Mouse (Mus musculus): ENCODE results near the gene Adcy1. TPM values are rescaled to one million over a fixed set of nuclear protein-coding genes. Genes with fewer than 3 reads are reported as not detected.

Gene Adcy1
- polyA plus RNA-seq, 1 experiment from 2014 or later: 0.89 TPM

DNA sequence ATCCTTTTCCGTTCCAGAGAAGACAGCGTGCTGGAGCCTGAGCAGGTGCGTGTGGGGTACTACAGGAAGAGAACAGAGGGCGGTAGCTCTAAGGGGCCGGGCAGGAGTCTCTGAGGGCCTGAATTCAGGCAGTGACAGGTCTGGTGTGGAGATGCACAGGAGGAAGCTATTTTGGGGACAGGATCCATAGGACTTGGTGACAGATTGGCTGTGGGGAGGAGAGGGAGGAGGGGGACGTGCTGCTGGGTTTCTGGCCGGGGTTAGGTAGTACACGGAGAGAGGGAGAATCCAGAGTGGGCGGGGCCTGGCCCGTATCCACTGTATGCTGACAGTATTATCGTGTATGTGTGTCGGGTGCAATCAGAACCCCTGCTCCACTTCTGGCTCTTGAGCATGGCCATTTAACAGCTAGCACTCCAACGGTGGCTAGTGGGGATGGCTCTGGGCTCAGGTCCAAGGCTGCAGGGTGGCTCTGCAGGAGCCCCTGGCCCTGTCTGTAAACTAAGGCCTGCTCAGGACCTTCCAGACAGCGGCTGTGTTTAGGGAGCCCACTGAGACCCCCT is 7.8 kb upstream of the Adcy1 start:
- no peak overlapping the region for H3K4me3 ChIP-seq (replicated peaks)
- H3K4me2 ChIP-seq: peak overlapping the region; percentile 36
- 29% methylated on average over 14 of the region's 14 CpGs for WGBS
- peak; percentile 78 for ATAC-seq (ENCODE audit: insufficient number of reproducible peaks, insufficient read depth, low FRiP score, low TSS enrichment, low read depth)
- no peak overlapping the region for H3K27ac ChIP-seq
- no peaks in the 10 kb centered on the region for H3K36me3 ChIP-seq
- peaks cover 61% of the 10 kb centered on the region for H3K27me3 ChIP-seq
- no peaks in the 10 kb centered on the region for H3K9me3 ChIP-seq
- no peak overlapping the region for H3K9ac ChIP-seq (replicated peaks)
- H3K4me1 ChIP-seq (replicated peaks): peaks cover 14% of the 10 kb centered on the region

DNA sequence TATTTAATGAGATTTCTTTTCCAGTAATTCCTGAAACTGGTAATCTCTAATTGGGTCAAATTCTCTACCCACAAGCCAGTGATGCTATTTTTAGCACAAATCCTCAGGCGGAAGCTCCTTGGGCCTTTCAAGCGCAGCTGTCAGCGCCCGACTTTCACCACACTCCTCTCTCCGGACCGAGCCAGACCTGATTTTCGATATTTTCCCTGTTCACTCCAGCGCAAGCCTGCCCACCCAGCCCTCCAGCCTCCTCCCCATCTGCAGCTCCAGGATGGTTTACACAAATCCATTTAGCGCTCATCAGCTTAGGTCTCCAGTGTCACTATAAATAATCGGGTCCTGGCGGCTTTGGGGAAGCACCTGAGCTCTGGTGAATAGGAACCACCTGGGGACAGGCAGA is 7.2 kb upstream of the Adcy1 start:
- WGBS: 11% methylated on average over 11 of the region's 11 CpGs
- H3K9ac ChIP-seq (replicated peaks): no peak overlapping the region
- no peaks in the 10 kb centered on the region for H3K36me3 ChIP-seq
- H3K27ac ChIP-seq: no peak overlapping the region
- peaks cover 67% of the 10 kb centered on the region for H3K27me3 ChIP-seq
- no peaks in the 10 kb centered on the region for H3K9me3 ChIP-seq
- peaks cover 14% of the 10 kb centered on the region for H3K4me1 ChIP-seq (replicated peaks)
- H3K4me3 ChIP-seq (replicated peaks): no peak overlapping the region
- peak; percentile 53; the same call in 1 of the 2 replicates for ATAC-seq (ENCODE audit: insufficient number of reproducible peaks, insufficient read depth, low FRiP score, low TSS enrichment, low read depth)
- peak overlapping the region; percentile 36; the same call in 1 of the 2 replicates for H3K4me2 ChIP-seq

DNA sequence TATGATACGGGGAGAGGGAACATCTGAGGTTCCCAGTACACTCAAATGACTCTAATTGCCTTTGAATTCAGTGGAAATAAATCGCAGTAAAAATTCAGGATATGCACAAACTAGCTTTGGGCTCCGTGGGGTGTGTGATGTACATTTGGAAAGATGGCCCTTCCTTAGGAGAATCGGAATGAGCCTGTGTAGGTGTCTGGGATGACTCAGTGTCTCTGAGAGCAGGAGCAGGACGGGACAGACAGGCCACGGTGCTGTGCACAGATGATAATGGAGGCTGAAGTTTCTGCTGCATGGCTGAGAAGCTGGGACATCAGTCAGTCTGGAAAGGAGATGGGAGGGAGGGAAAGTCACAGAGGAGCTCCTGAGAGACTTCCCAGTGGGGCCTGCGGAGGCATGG is 5.5 kb upstream of the Adcy1 start:
- H3K4me3 ChIP-seq (replicated peaks): no peak overlapping the region
- H3K4me2 ChIP-seq: no peak overlapping the region
- ATAC-seq (ENCODE audit: insufficient number of reproducible peaks, insufficient read depth, low FRiP score, low TSS enrichment, low read depth): no peak
- WGBS: 81% methylated on average over 7 of the region's 7 CpGs
- peaks cover 14% of the 10 kb centered on the region for H3K4me1 ChIP-seq (replicated peaks)
- no peaks in the 10 kb centered on the region for H3K9me3 ChIP-seq
- no peaks in the 10 kb centered on the region for H3K36me3 ChIP-seq
- H3K27ac ChIP-seq: no peak overlapping the region
- peaks cover 83% of the 10 kb centered on the region for H3K27me3 ChIP-seq
- H3K9ac ChIP-seq (replicated peaks): no peak overlapping the region

DNA sequence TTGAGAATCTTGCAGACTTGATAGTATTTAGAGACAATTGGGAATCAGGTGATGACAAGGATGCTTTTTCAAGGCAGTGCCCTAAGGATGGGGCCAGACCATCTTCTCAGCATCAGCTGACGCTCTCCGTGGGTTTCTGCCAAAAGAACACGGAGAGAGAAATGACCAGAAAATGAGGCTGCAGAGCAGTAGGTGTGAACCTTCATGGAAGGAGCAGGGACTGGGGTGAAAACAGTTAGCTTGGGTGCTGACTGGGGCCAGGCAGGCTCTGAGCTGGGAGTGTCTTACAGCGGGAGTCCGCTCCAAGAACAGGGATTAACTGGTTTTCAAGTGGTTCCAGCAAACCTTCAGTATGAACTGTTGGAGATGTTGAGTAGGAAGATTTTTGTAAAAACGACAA is 1.3 kb upstream of the Adcy1 start:
- Histone ChIP-seq H3K4me3 (replicated peaks) (no peak overlapping the region), H3K27me3 (peaks cover 95% of the 10 kb centered on the region), H3K4me1 (replicated peaks) (peaks cover 23% of the 10 kb centered on the region), H3K9me3 (no peaks in the 10 kb centered on the region), H3K36me3 (no peaks in the 10 kb centered on the region), H3K4me2 (no peak overlapping the region), H3K9ac (replicated peaks) (no peak overlapping the region), H3K27ac (no peak overlapping the region)
- 40% methylated on average over 6 of the region's 6 CpGs for WGBS
- no peak for ATAC-seq (ENCODE audit: insufficient number of reproducible peaks, insufficient read depth, low FRiP score, low TSS enrichment, low read depth)

DNA sequence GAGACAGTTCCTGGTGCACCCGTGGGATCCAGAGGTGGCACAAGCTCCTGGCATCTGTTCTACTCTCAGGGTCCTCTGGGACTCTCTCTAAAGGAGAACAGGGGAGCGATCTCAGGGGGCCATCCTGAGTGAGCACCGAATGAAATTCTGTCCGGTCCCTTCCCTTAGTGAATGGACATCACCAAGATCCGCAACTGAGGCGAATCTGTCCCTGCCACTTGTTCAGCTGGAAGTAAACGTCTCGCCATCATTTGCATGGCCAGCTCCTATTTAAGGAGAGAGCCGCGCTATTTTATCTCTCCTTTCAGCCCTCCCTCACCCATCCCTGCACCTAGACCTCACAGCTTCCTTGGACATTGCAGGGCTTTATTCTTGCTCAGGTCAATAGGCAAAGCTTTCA is 723 bp upstream of the Adcy1 start:
- no peak overlapping the region; the same call in 1 of the 2 replicates for H3K9ac ChIP-seq (replicated peaks)
- no peak overlapping the region for H3K27ac ChIP-seq
- peaks cover 23% of the 10 kb centered on the region for H3K4me1 ChIP-seq (replicated peaks)
- WGBS: 12% methylated on average over 10 of the region's 10 CpGs
- no peaks in the 10 kb centered on the region for H3K9me3 ChIP-seq
- peak overlapping the region; percentile 79 for H3K4me2 ChIP-seq
- peaks cover 95% of the 10 kb centered on the region for H3K27me3 ChIP-seq
- no peak for ATAC-seq (ENCODE audit: insufficient number of reproducible peaks, insufficient read depth, low FRiP score, low TSS enrichment, low read depth)
- H3K4me3 ChIP-seq (replicated peaks): peak overlapping the region; percentile 57
- no peaks in the 10 kb centered on the region for H3K36me3 ChIP-seq

DNA sequence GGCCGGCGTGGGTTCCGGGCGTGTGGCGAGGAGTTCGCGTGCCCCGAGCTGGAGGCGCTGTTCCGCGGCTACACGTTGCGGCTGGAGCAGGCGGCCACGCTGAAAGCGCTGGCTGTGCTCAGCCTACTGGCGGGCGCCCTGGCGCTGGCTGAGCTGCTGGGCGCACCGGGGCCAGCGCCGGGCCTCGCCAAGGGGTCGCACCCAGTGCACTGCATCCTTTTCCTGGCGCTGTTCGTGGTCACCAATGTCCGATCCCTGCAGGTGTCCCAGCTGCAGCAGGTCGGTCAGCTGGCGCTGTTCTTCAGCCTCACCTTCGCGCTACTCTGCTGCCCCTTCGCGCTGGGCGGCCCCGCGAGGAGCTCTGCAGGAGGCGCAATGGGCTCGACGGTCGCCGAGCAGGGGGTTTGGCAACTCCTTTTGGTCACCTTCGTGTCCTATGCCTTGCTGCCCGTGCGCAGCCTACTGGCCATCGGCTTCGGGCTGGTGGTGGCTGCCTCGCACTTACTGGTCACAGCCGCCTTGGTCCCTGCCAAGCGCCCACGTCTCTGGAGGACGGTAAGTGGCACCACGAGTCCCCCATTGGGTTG is 485 bp downstream of the Adcy1 start:
- Histone ChIP-seq H3K4me2 (peak overlapping the region; percentile 92), H3K4me1 (replicated peaks) (peaks cover 23% of the 10 kb centered on the region), H3K9me3 (no peaks in the 10 kb centered on the region), H3K4me3 (replicated peaks) (peak overlapping the region; percentile 57), H3K36me3 (no peaks in the 10 kb centered on the region), H3K27me3 (peaks cover 94% of the 10 kb centered on the region), H3K9ac (replicated peaks) (peak overlapping the region; percentile 60), H3K27ac (no peak overlapping the region)
- WGBS: under 1% methylated on average over 52 of the region's 53 CpGs
- peak; percentile 53 for ATAC-seq (ENCODE audit: insufficient number of reproducible peaks, insufficient read depth, low FRiP score, low TSS enrichment, low read depth)

DNA sequence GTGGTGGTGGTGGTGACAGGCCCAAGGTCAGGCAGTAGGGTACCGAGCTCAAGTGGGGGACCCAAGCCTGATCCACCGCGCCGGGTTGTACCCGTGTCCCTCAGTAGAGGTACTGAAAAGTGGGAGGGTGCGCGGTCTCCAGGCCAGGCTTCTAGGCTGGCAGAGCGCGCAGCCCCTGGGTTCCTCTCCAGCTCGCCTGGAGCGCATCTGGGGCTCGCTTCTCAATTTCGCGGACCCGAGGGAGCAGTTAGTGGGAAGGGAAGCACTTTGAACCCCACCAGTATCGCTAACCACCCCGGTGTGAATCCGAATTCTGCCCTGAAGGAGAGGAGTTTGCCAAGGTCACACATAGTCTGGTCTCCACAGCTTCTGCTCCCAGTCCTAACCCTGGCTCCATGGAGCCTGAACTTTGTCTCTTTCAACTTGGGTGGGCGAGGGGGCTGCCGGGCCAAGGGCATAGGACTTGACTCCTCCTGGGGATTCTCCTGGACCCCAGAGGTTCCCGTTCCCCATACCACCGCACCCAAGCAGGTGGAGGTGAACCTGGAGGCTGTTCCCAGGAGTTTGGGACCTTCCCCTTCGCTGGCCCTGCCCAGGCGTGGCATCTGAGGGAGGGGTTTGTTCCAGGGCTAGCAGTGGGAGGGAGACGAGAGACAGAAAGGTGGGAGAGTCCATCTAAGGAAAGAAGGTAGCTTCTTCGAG is 1.3 kb downstream of the Adcy1 start:
- no peak overlapping the region for H3K9ac ChIP-seq (replicated peaks)
- H3K4me1 ChIP-seq (replicated peaks): peaks cover 23% of the 10 kb centered on the region
- peak overlapping the region; percentile 92 for H3K4me2 ChIP-seq
- H3K36me3 ChIP-seq: no peaks in the 10 kb centered on the region
- no peak overlapping the region for H3K27ac ChIP-seq
- WGBS: under 1% methylated on average over 26 of the region's 26 CpGs
- peaks cover 86% of the 10 kb centered on the region for H3K27me3 ChIP-seq
- H3K4me3 ChIP-seq (replicated peaks): peak overlapping the region; percentile 57
- ATAC-seq (ENCODE audit: insufficient number of reproducible peaks, insufficient read depth, low FRiP score, low TSS enrichment, low read depth): no peak
- no peaks in the 10 kb centered on the region for H3K9me3 ChIP-seq

DNA sequence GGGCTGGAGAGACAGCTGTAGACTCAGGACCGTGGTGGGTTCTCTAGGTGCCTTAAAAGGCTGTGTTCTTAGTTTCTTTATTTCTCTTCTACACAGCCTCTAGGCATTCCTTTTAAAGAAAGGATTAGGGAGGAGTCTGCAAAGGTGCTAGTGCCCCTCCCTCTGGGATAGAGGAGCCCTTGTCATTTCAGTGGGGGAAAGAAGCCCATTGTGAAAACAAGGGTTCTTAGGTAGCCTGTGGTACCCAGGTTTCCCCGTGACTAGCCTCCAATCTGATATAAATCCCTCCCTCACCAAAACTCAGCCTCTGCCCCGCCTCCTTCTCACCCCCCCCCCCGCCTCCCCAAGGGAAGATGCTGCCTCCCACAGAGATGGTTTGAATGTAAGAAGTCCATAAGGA is 2.1 kb downstream of the Adcy1 start:
- 3% methylated on average over 4 of the region's 4 CpGs for WGBS
- no peaks in the 10 kb centered on the region for H3K9me3 ChIP-seq
- peak overlapping the region; percentile 57; the same call in 1 of the 2 replicates for H3K4me3 ChIP-seq (replicated peaks)
- H3K36me3 ChIP-seq: no peaks in the 10 kb centered on the region
- H3K4me1 ChIP-seq (replicated peaks): peaks cover 23% of the 10 kb centered on the region
- no peak overlapping the region for H3K27ac ChIP-seq
- no peak for ATAC-seq (ENCODE audit: insufficient number of reproducible peaks, insufficient read depth, low FRiP score, low TSS enrichment, low read depth)
- H3K4me2 ChIP-seq: 0 out of 2 replicates have a peak overlapping the region, but pooled peaks have one; percentile 92
- H3K27me3 ChIP-seq: peaks cover 79% of the 10 kb centered on the region
- H3K9ac ChIP-seq (replicated peaks): no peak overlapping the region

DNA sequence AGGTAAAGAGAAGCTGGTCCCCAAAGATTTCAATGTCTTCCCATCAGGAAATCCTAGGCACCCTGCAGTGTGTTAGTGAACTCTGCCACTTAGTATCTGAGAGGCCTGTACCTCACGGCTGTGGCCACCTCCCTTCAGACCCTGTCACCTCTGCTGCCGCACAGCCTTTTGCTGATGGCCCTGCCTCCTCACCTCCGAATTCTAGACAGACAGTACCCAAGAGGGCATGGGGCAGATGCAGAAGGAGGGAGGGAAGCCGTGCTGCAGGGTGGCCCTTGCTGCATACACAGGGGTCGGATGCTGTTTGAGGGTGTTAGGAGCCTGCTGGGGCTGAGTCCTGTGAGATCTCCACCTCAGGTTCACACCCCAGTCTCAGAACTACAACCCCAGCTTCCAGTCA is 2.6 kb downstream of the Adcy1 start:
- WGBS: 26% methylated on average over 5 of the region's 5 CpGs
- H3K9me3 ChIP-seq: no peaks in the 10 kb centered on the region
- H3K27me3 ChIP-seq: peaks cover 74% of the 10 kb centered on the region

DNA sequence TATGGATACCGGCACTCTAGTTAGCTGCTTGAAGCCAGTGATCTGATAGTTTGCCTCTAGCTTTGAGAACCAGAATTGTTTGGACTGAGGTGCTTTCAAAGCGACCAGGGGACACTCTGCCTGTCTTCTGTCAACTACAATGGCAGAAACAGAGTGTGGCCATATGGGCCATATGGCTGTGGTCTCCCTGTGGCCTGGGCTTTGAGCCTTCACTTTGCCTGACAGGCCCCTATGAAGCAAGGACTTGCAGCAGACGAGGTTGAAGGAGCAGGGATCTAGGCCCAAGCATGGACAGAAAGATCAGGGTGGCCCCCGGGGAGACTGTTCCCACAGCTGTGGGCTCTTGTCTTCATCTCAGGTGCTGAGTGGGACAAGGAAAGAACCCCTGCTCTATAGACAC is 4.0 kb downstream of the Adcy1 start:
- Histone ChIP-seq H3K9ac (replicated peaks) (no peak overlapping the region), H3K4me2 (no peak overlapping the region), H3K36me3 (no peaks in the 10 kb centered on the region), H3K9me3 (no peaks in the 10 kb centered on the region), H3K4me1 (replicated peaks) (peaks cover 28% of the 10 kb centered on the region), H3K27me3 (peaks cover 66% of the 10 kb centered on the region), H3K27ac (no peak overlapping the region), H3K4me3 (replicated peaks) (no peak overlapping the region)
- no peak for ATAC-seq (ENCODE audit: insufficient number of reproducible peaks, insufficient read depth, low FRiP score, low TSS enrichment, low read depth)
- WGBS: 60% methylated on average over 4 of the region's 4 CpGs

More for the DNA sequence above, 2.6 kb downstream of the Adcy1 start:
- H3K27ac ChIP-seq: no peak overlapping the region
- H3K36me3 ChIP-seq: no peaks in the 10 kb centered on the region
- no peak overlapping the region for H3K4me3 ChIP-seq (replicated peaks)
- H3K9ac ChIP-seq (replicated peaks): no peak overlapping the region
- no peak overlapping the region for H3K4me2 ChIP-seq
- H3K4me1 ChIP-seq (replicated peaks): peaks cover 23% of the 10 kb centered on the region
- ATAC-seq (ENCODE audit: insufficient number of reproducible peaks, insufficient read depth, low FRiP score, low TSS enrichment, low read depth): no peak

DNA sequence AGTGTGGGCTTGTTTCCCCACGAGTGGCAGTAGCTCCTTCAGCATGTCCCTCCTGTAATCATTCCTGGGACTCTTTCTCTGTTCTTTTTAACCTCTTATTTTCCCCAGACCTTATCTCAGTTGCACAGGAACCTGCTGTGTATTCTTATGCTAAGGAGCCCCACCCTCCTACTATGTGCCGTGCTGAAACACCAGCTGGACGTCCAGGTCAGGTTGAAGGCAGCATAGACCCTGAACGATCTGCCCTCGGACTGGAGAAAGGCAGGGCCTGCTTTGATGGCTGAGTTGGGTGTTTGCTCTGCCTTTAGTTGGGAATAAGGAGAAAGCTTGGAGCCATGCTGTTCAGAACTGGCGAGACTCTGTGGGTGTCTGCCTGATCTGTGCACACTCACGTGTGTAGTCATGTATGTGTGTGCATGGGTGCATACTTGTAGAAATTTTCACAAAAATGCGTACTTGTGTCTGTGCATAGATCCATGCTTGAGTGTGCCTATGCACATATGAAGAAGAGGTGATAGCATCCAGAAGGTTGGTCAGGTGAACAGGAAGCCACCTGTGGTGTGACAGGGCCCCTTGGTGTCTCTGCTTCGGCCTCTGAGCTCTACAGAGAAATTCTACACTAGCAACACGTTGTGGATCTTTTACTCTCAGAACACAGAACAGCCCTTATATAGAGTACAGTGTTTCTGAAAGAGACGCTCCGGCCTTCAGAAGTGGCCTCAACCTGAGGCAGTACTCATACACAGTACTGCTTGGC is 5.4 kb downstream of the Adcy1 start:
- ATAC-seq (ENCODE audit: insufficient number of reproducible peaks, insufficient read depth, low FRiP score, low TSS enrichment, low read depth): no peak
- no peak overlapping the region for H3K9ac ChIP-seq (replicated peaks)
- no peaks in the 10 kb centered on the region for H3K36me3 ChIP-seq
- peaks cover 30% of the 10 kb centered on the region for H3K4me1 ChIP-seq (replicated peaks)
- no peak overlapping the region for H3K4me2 ChIP-seq
- no peak overlapping the region for H3K4me3 ChIP-seq (replicated peaks)
- H3K27me3 ChIP-seq: peaks cover 56% of the 10 kb centered on the region
- WGBS: 87% methylated on average over 12 of the region's 12 CpGs
- no peak overlapping the region for H3K27ac ChIP-seq
- no peaks in the 10 kb centered on the region for H3K9me3 ChIP-seq

All from limb, embryonic 12.5 days (tissue).